In the genomic region with DNA sequence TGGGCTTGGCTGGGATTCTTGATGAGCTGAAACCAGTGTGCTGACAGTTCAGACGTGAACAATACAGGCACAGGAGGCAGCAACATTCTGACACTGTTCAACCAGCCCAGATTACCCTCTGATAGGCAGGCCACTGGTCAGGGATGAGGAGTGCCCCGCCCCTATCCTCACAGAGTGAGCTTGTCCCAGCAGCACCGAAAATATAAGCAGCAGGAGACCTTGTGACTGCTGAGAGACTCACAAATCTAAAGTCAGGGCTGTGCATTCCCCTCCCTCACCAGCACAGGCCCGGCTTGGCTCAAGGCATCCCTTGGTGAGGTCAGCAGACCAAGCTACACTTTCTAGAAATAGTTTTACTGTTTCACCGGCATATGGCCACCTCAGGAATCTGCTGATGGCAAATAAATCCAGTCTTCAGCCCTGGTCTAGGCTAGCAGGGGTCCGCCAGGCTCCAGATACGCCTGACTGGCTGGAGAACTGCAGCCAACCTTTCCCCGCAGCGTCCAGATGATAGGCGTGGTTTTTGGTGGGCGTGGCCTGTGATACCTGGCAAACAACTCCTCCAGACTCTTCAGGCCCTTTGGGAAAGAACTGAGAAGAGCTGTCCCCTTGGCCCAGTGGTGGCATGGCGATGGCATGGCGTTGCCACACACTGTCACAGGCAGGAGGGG, we compare ENCODE assay signal across 9 mouse cellular contexts.
A peak's percentile ranks its signal among the peaks of the same experiment; 100 is the strongest.
DNase-seq lines count a peak whose midpoint lies in the region; ATAC-seq and TF ChIP-seq lines count a peak whose summit lies in the region.
"Had no signal": no experiment of that assay in that cellular context is flagged by ENCODE, and none has a peak within 500 bp of the region (broad histone marks: within the 10 kb centered on the region; RNA-seq: fewer than 3 reads in every experiment).

No protein-coding gene starts in this region.

- TF ChIP-seq POLR2A in cerebellum, adult 2 months (IDR thresholded peaks at IDR 0.05; ENCODE audit: borderline replicate concordance, insufficient read depth, low read length), result no peak

- ATAC-seq in cerebellum, adult (ENCODE audit: insufficient number of reproducible peaks, low FRiP score, low TSS enrichment), result peak; percentile 51
- peak; percentile 67 for ATAC-seq in intestine, embryonic 14.5 days (replicated peaks; ENCODE audit: low FRiP score, low TSS enrichment, low read depth)
- peak; percentile 37; the same call in 1 of the 2 replicates for ATAC-seq in lung, embryonic 16.5 days (ENCODE audit: low read depth)

- H3K4me2 ChIP-seq in intestine, embryonic 14.5 days (ENCODE audit: low read length), result no peak overlapping the region
- H3K4me2 ChIP-seq in lung, embryonic 16.5 days (ENCODE audit: low read depth, low read length), result no peak overlapping the region

- H3K27ac ChIP-seq in cerebellum, adult 2 months (ENCODE audit: insufficient read depth, low read length), result peak overlapping the region; percentile 19; the same call in 1 of the 2 replicates
- H3K27ac ChIP-seq in intestine, embryonic 14.5 days (ENCODE audit: low read depth), result no peak overlapping the region
- no peak overlapping the region for H3K27ac ChIP-seq in lung, embryonic 16.5 days (ENCODE audit: low read length)

- no peaks in the 10 kb centered on the region for H3K9me3 ChIP-seq in intestine, embryonic 14.5 days (ENCODE audit: control insufficient read depth, low read length)
- H3K9me3 ChIP-seq in lung, embryonic 16.5 days (ENCODE audit: control insufficient read depth, low read length), result no peaks in the 10 kb centered on the region
- H3K9me3 ChIP-seq: megakaryocyte, embryonic 14.5 days had no signal

- H3K9ac ChIP-seq in intestine, embryonic 14.5 days (ENCODE audit: low read length), result no peak overlapping the region
- no peak overlapping the region for H3K9ac ChIP-seq in lung, embryonic 16.5 days (ENCODE audit: low read length)

- intact Hi-C loops in left cerebral cortex, postnatal 25 days (cut with DNase I), result no loop called here

- 8% methylated on average over 13 of the region's 13 CpGs for WGBS in cerebellum, adult 2 months
- 13% methylated on average over 13 of the region's 13 CpGs for WGBS in intestine, embryonic 14.5 days
- 14% methylated on average over 13 of the region's 13 CpGs for WGBS in lung, embryonic 16.5 days

- no peaks in the 10 kb centered on the region for H3K27me3 ChIP-seq in cerebellum, adult 2 months (ENCODE audit: control insufficient read depth, insufficient read depth, low read length)
- H3K27me3 ChIP-seq in intestine, embryonic 14.5 days (replicated peaks; ENCODE audit: control insufficient read depth, insufficient read depth, low read length), result no peaks in the 10 kb centered on the region
- peaks cover 2% of the 10 kb centered on the region; the same call in 1 of the 2 replicates for H3K27me3 ChIP-seq in lung, embryonic 16.5 days (ENCODE audit: control insufficient read depth, insufficient read depth, low read depth, low read length)

- no peak for TF ChIP-seq CTCF in cerebellum, adult 2 months (IDR thresholded peaks at IDR 0.05; ENCODE audit: borderline replicate concordance, insufficient read depth, low read depth, low read length)

- H3K4me1 ChIP-seq in cerebellum, adult 2 months (ENCODE audit: control insufficient read depth, insufficient read depth, low read length), result peaks cover 27% of the 10 kb centered on the region
- H3K4me1 ChIP-seq in intestine, embryonic 14.5 days (replicated peaks; ENCODE audit: control insufficient read depth, insufficient read depth, low read length), result peaks cover 6% of the 10 kb centered on the region; the same call in 1 of the 2 replicates
- H3K4me1 ChIP-seq in lung, embryonic 16.5 days (replicated peaks; ENCODE audit: control insufficient read depth, insufficient read depth, low read length), result peaks cover 22% of the 10 kb centered on the region

- H3K4me3 ChIP-seq in cerebellum, adult 2 months (replicated peaks; ENCODE audit: insufficient read depth, low read depth, low read length), result no peak overlapping the region
- H3K4me3 ChIP-seq in intestine, embryonic 14.5 days (ENCODE audit: low read depth, low read length), result no peak overlapping the region
- no peak overlapping the region for H3K4me3 ChIP-seq in lung, embryonic 16.5 days (ENCODE audit: low read length)
- H3K4me3 ChIP-seq: megakaryocyte, embryonic 14.5 days had no signal

- H3K36me3 ChIP-seq in intestine, embryonic 14.5 days (ENCODE audit: control insufficient read depth, insufficient read depth, low read length), result no peaks in the 10 kb centered on the region
- H3K36me3 ChIP-seq in lung, embryonic 16.5 days (ENCODE audit: control insufficient read depth, insufficient read depth, low read length), result no peaks in the 10 kb centered on the region

- DNase-seq in cerebellum, postnatal 4 days (ENCODE audit: low spot score in 2 of 2), result no peak
- DNase-seq in cerebellum, adult 2 months, result peak; percentile 74 to 84
- no peak for DNase-seq in intestine, embryonic 14.5 days (ENCODE audit: low spot score)
- DNase-seq in right cerebral cortex, postnatal 10 days (ENCODE audit: low spot score in 2 of 2), result no peak
- DNase-seq in adrenal gland, adult 8-10 months, result no peak
- DNase-seq in left cerebral cortex, postnatal 25 days (ENCODE audit: low spot score in 2 of 2), result no peak

Comparison
In these comparisons a context has a peak if more than half of its experiments do, and no peak if none do; other contexts are left out.
1. DNase-seq: peak in cerebellum, adult 2 months (2 of 2); none in cerebellum, postnatal 4 days (0 of 2), intestine, embryonic 14.5 days (single experiment), right cerebral cortex, postnatal 10 days (0 of 2), adrenal gland, adult 8-10 months (single experiment) and left cerebral cortex, postnatal 25 days (0 of 2).
2. Peak in every context shown above with its lines, with median percentiles within 50 percentile points of each other: ATAC-seq.